Mouse (Mus musculus): ENCODE data around the gene Dedd2.
A peak's percentile ranks its signal among the peaks of the same experiment; 100 is the strongest.

The Dedd2 gene

GRCm38 (mm10) chr7:25218705-25219415, 1.6 kb downstream of the Dedd2 start:
- peak; percentile 77 for DNase-seq

- no peak for DNase-seq
Observed at GRCm38 (mm10) chr7:25217653-25218395, 2.6 kb downstream of the Dedd2 start.

- no peak for DNase-seq
Observed at GRCm38 (mm10) chr7:25214172-25214571, 6.2 kb downstream of the Dedd2 start.

- DNase-seq = no peak
Observed at GRCm38 (mm10) chr7:25213099-25213498, 7.3 kb downstream of the Dedd2 start.

- no peak for DNase-seq
Observed at GRCm38 (mm10) chr7:25210482-25210881, 9.9 kb downstream of the Dedd2 start.

GRCm38 (mm10) chr7:25209161-25209622, 11.2 kb downstream of the Dedd2 start:
- DNase-seq = no peak

GRCm38 (mm10) chr7:25206094-25206830, 14.2 kb downstream of the Dedd2 start:
- no peak for DNase-seq

GRCm38 (mm10) chr7:25205355-25206093, 14.9 kb downstream of the Dedd2 start:
- DNase-seq = peak; percentile 81

GRCm38 (mm10) chr7:25203624-25204023, 16.8 kb downstream of the Dedd2 start:
- DNase-seq = no peak

- DNase-seq = no peak
Observed at GRCm38 (mm10) chr7:25197384-25198018, 22.9 kb downstream of the Dedd2 start.

GRCm38 (mm10) chr7:25196107-25196506, 24.3 kb downstream of the Dedd2 start:
- DNase-seq = no peak

GRCm38 (mm10) chr7:25195148-25195547, 25.3 kb downstream of the Dedd2 start:
- no peak for DNase-seq

- no peak for DNase-seq
Observed at GRCm38 (mm10) chr7:25192110-25192509, 28.3 kb downstream of the Dedd2 start.

GRCm38 (mm10) chr7:25190806-25191205, 29.6 kb downstream of the Dedd2 start:
- no peak for DNase-seq

GRCm38 (mm10) chr7:25187662-25188650, 32.5 kb downstream of the Dedd2 start:
- peak; percentile 77 for DNase-seq

- DNase-seq = no peak
Observed at GRCm38 (mm10) chr7:25184091-25184490, 36.3 kb downstream of the Dedd2 start.

GRCm38 (mm10) chr7:25181814-25182213, 38.6 kb downstream of the Dedd2 start:
- no peak for DNase-seq

GRCm38 (mm10) chr7:25181331-25181790, 39.1 kb downstream of the Dedd2 start:
- DNase-seq = peak; percentile 61

GRCm38 (mm10) chr7:25180512-25180911, 39.9 kb downstream of the Dedd2 start:
- no peak for DNase-seq

- peak; percentile 80 for DNase-seq
Observed at GRCm38 (mm10) chr7:25179606-25180161, 40.7 kb downstream of the Dedd2 start, which contains the start of gene Pou2f2. Gene Pou2f2, minus strand, starts transcription at chr7:25179726.
